Mouse (Mus musculus) ES-Bruce4 (cell line): ENCODE data around the gene Sphk2.

Experiments
- EP300 ChIP-seq: IDR thresholded peaks from 2 replicates; pipeline ENCODE4 v1.6.1; 2011; ENCODE audit warnings: low read depth, low read length; ENCODE audit not compliant: insufficient read depth
- POLR2A ChIP-seq: IDR thresholded peaks from one replicate; pipeline ENCODE4 v1.8.1; 2011; ENCODE audit warnings: low read length; ENCODE audit not compliant: insufficient read depth

- TF ChIP-seq POLR2A (no peak), EP300 (no peak)
Measured at GRCm38 (mm10) chr7:45704730-45705442, 12.9 kb downstream of the Sphk2 start, which contains the start of gene Dbp.
